Mouse (Mus musculus): Measurements from ENCODE around the gene Hormad2.

- TF ChIP-seq CTCF (IDR thresholded peaks at IDR 0.05; ENCODE audit: borderline replicate concordance, extremely low read depth, insufficient read depth, insufficient read length) (peak; percentile 80), POLR2A (IDR thresholded peaks at IDR 0.05; ENCODE audit: borderline replicate concordance, extremely low read depth, insufficient read depth, insufficient read length, poor library complexity, severe bottlenecking) (no peak)
Observed at GRCm38 (mm10) chr11:4451116-4451515, 10.2 kb upstream of the Hormad2 start.
